Mouse (Mus musculus) liver, postnatal 0 days (tissue): ENCODE data around the gene Cyren.

Source experiments
- CTCF ChIP-seq: sonication (generic); IDR thresholded peaks from 2 replicates; pipeline ENCODE4 v1.5.1; 2016; ENCODE audit warnings: antibody characterized with exemption, low read depth
- EP300 ChIP-seq: IDR thresholded peaks from 2 replicates; pipeline ENCODE4 v1.6.1; 2016; ENCODE audit warnings: antibody characterized with exemption, low read depth, mild to moderate bottlenecking

DNA sequence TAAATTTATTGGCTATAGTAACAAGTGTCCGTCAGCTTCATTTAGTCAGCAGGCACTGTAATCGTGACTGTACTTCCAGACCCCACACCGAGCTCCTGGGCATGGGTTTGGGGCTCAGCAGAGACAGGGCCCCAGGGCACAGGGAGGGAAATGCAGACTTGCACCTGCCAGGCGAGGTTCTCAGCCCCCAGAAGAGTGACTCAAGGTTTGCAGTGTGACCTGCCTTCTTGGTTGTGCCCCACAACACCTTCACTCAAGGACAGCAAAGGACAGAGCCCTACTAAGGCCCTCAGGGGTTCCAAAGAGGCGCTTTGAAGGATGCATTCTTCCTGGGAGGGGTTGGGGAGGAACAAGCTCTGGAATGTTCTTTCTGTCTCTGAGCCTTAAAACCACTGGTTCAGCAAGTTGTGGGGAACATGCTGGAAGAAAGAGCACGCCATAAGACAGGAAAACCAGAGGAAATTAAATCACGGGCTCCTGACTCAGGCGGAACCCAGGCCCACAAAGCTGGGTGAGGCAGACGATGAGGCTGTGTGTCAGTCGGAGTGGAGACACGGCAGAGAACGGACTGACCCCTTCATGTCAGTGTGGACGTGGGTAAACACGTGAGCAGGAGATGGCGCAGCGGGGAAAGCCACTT is 1.4 kb upstream of the Cyren start:
- TF ChIP-seq CTCF (no peak), EP300 (no peak)
